Mouse (Mus musculus): ENCODE results near the gene Foxc1.

GRCm38 (mm10) chr13:31807736-31808115 lies 1.3 kb downstream of the Foxc1 start:
- TF ChIP-seq MYOG (IDR thresholded peaks at IDR 0.05; ENCODE audit: control insufficient read depth, extremely low read depth, insufficient read length) (no peak), CTCF (IDR thresholded peaks at IDR 0.05; ENCODE audit: control insufficient read depth, insufficient read depth, insufficient read length) (no peak), MAX (IDR thresholded peaks at IDR 0.05) (no peak), FOSL1 (IDR thresholded peaks at IDR 0.05; ENCODE audit: insufficient read depth, low read length, poor library complexity, severe bottlenecking) (no peak)
